Mouse (Mus musculus): ENCODE measurements around the gene Tcte1.

Gene Tcte1

GRCm38 (mm10) chr17:45584096-45584896, 61.1 kb downstream of the Tcte1 start:
- DNase-seq (ENCODE audit: low read depth, low spot score), result peak; percentile 92

GRCm38 (mm10) chr17:45584939-45585678, 61.9 kb downstream of the Tcte1 start:
- DNase-seq (ENCODE audit: low read depth, low spot score), result peak; percentile 85

- no peak for DNase-seq (ENCODE audit: low read depth, low spot score)
Measured at GRCm38 (mm10) chr17:45585725-45586448, 62.7 kb downstream of the Tcte1 start.

GRCm38 (mm10) chr17:45586449-45586837, 63.2 kb downstream of the Tcte1 start:
- peak; percentile 53 for DNase-seq (ENCODE audit: low read depth, low spot score)

GRCm38 (mm10) chr17:45588370-45588769, 65.1 kb downstream of the Tcte1 start:
- no peak for DNase-seq (ENCODE audit: low read depth, low spot score)

GRCm38 (mm10) chr17:45589236-45589635, 66.0 kb downstream of the Tcte1 start:
- no peak for DNase-seq (ENCODE audit: low read depth, low spot score)

- no peak for DNase-seq (ENCODE audit: low read depth, low spot score)
Measured at GRCm38 (mm10) chr17:45589844-45590243, 66.6 kb downstream of the Tcte1 start.

- no peak for DNase-seq (ENCODE audit: low read depth, low spot score)
Measured at GRCm38 (mm10) chr17:45590410-45590809, 67.2 kb downstream of the Tcte1 start.

- no peak for DNase-seq (ENCODE audit: low read depth, low spot score)
Measured at GRCm38 (mm10) chr17:45591701-45592605, 68.7 kb downstream of the Tcte1 start.

Measured in 3T3-L1 (cell line).